ENCODE assay signal across 14 mouse cellular contexts in the genomic region with DNA sequence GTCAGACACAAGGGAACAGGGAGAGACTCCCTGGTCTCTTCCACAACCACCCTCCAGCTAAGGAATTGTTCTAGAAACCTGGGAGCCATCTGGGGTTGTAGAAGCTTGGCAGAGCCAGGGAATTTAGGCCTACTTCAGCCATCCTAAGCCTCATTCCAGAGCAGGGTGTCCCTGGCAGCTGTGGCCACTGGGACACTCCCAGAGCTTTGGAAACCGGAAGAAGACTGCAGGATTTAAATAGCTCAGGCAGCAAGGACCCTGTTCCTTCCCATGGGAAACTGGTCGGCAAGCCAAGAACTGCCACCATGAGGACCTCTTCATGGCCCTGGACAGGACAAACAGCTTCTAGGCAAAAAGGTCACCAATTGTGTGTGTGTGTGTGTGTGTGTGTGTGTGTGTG.
A peak's percentile ranks its signal among the peaks of the same experiment; 100 is the strongest.
DNase-seq lines count a peak whose midpoint lies in the region; ATAC-seq and TF ChIP-seq lines count a peak whose summit lies in the region.
"Had no signal": no experiment of that assay in that cellular context is flagged by ENCODE, and none has a peak within 500 bp of the region (broad histone marks: within the 10 kb centered on the region; RNA-seq: fewer than 3 reads in every experiment).

No protein-coding gene starts in this region.

- H3K27me3 ChIP-seq in heart, postnatal 0 days (ENCODE audit: control insufficient read depth, insufficient read depth, low read length): no peaks in the 10 kb centered on the region; the same call in 1 of the 2 replicates

- no peak for TF ChIP-seq CTCF in heart, postnatal 0 days (IDR thresholded peaks at IDR 0.05; ENCODE audit: low read depth)

- ATAC-seq in frontal cortex, adult (ENCODE audit: low TSS enrichment): peak; percentile 45; the same call in 1 of the 2 replicates
- no peak for ATAC-seq in heart, postnatal 0 days (ENCODE audit: insufficient read depth, low read depth)
- no peak for ATAC-seq in megakaryocyte progenitor cell, adult 5-6 weeks (replicated peaks; ENCODE audit: poor library complexity)
- ATAC-seq: hindbrain, postnatal 0 days had no signal

- H3K4me3 ChIP-seq in heart, postnatal 0 days (ENCODE audit: low read depth, low read length): no peak overlapping the region
- H3K4me3 ChIP-seq: layer of hippocampus, adult 2 months had no signal

- TF ChIP-seq EP300 in heart, postnatal 0 days (IDR thresholded peaks at IDR 0.05; ENCODE audit: low read depth): no peak

- H3K4me1 ChIP-seq in heart, postnatal 0 days (ENCODE audit: control insufficient read depth, insufficient read depth): no peaks in the 10 kb centered on the region

- no peaks in the 10 kb centered on the region for H3K9me3 ChIP-seq in heart, postnatal 0 days (replicated peaks; ENCODE audit: control insufficient read depth, low read length)

- no peaks in the 10 kb centered on the region for H3K36me3 ChIP-seq in heart, postnatal 0 days (replicated peaks; ENCODE audit: control insufficient read depth, insufficient read depth, low read length)

- H3K4me2 ChIP-seq in heart, postnatal 0 days (ENCODE audit: low read depth, low read length): no peak overlapping the region

- DNase-seq in frontal cortex, postnatal 10 days (ENCODE audit: low spot score in 2 of 2): no peak
- peak; percentile 74 for DNase-seq in adipocyte (ENCODE audit: low spot score)
- peak; percentile 55 for DNase-seq in heart, postnatal 0 days (ENCODE audit: low spot score)
- peak; percentile 39 to 49 for DNase-seq in kidney, postnatal 36 days
- no peak for DNase-seq in urinary bladder, adult 2 months (ENCODE audit: low spot score)
- DNase-seq in layer of hippocampus, adult 11-12 months (ENCODE audit: low spot score): no peak
- DNase-seq: cerebellum, adult 18-20 months; liver; right cerebral cortex, adult 18-20 months; thymus, postnatal 14 days had no signal

- no peak overlapping the region for H3K9ac ChIP-seq in heart, postnatal 0 days (replicated peaks; ENCODE audit: low read depth, low read length)

- peak overlapping the region; percentile 59 for H3K27ac ChIP-seq in heart, postnatal 0 days (ENCODE audit: low read depth)
- H3K27ac ChIP-seq: hindbrain, postnatal 0 days; layer of hippocampus, adult 2 months had no signal

- WGBS in heart, postnatal 0 days: 33% methylated on average over 2 of the region's 2 CpGs

Comparison
In these comparisons a context has a peak if more than half of its experiments do, and no peak if none do; other contexts are left out.
1. DNase-seq: peak in adipocyte (single experiment), heart, postnatal 0 days (single experiment) and kidney, postnatal 36 days (2 of 2); none in frontal cortex, postnatal 10 days (0 of 2), urinary bladder, adult 2 months (single experiment) and layer of hippocampus, adult 11-12 months (single experiment).